Mouse (Mus musculus) lung, embryonic 15.5 days (tissue): ENCODE measurements around the gene Mgmt. TPM values are rescaled to one million over a fixed set of nuclear protein-coding genes. Genes with fewer than 3 reads are reported as not detected.

ENCODE experiments used
- ATAC-seq: fragments of 200-750 bp; cut with Nextera tagmentation; 2 replicates; pipeline ENCODE4 v1.8.0; 2017; ENCODE audit warnings: moderate number of reproducible peaks, borderline replicate concordance; ENCODE audit not compliant: low FRiP score, low TSS enrichment; ENCODE audit errors: extremely low read depth
- H3K27ac ChIP-seq: fragments of 300-500 bp; sonication (generic); 2 replicates; pipeline ENCODE4 v1.5.1; 2015; ENCODE audit warnings: moderate library complexity, mild to moderate bottlenecking, inconsistent platforms
- H3K27me3 ChIP-seq: fragments of 300-500 bp; sonication (generic); 2 replicates; pipeline ENCODE4 v1.6.1; 2015; ENCODE audit warnings: inconsistent platforms
- H3K36me3 ChIP-seq: fragments of 300-500 bp; sonication (generic); 2 replicates; pipeline ENCODE4 v1.6.1; 2015; ENCODE audit warnings: inconsistent platforms
- H3K4me1 ChIP-seq: fragments of 300-500 bp; sonication (generic); 2 replicates; pipeline ENCODE4 v1.6.1; 2015; ENCODE audit warnings: inconsistent platforms
- H3K4me2 ChIP-seq: fragments of 300-500 bp; sonication (generic); 2 replicates; pipeline ENCODE4 v1.6.1; 2015; ENCODE audit warnings: inconsistent platforms, mild to moderate bottlenecking, moderate library complexity
- H3K4me3 ChIP-seq: fragments of 300-500 bp; sonication (generic); 2 replicates; pipeline ENCODE4 v1.5.1; 2015; ENCODE audit warnings: mild to moderate bottlenecking, inconsistent platforms
- H3K9ac ChIP-seq: fragments of 300-500 bp; sonication (generic); 2 replicates; pipeline ENCODE4 v1.6.1; 2015; ENCODE audit warnings: inconsistent platforms
- H3K9me3 ChIP-seq: fragments of 300-500 bp; sonication (generic); 2 replicates; pipeline ENCODE4 v1.6.1; 2016; ENCODE audit warnings: inconsistent platforms
- WGBS: fragments of 180-500 bp; shearing (Covaris S2); methylation state at CpG from one replicate; pipeline ENCODE4 v1.1.7; 2015; 5-methylcytosine and 5-hydroxymethylcytosine counted together
- polyA plus RNA-seq: library from polyadenylated mRNA; unstranded; fragments of >200 nt; fragmentation: Nextera tagmentation; extraction: Ambion mirVana; gene quantifications from 2 replicates; pipeline ENCODE4 v1.2.1, GENCODE M21; 2015

The Mgmt gene
- polyA plus RNA-seq, 1 experiment from 2014 or later, result 5.5 TPM

GRCm38 (mm10) chr7:137037872-137038271 is 143.5 kb downstream of the Mgmt start:
- no peaks in the 10 kb centered on the region for H3K27me3 ChIP-seq
- peak; percentile 62; the same call in 1 of the 2 replicates for ATAC-seq
- H3K9me3 ChIP-seq, result no peaks in the 10 kb centered on the region
- peak overlapping the region; percentile 42 for H3K27ac ChIP-seq
- H3K4me1 ChIP-seq, result peaks cover 18% of the 10 kb centered on the region
- no peak overlapping the region for H3K9ac ChIP-seq
- WGBS, result 28% methylated on average over 5 of the region's 5 CpGs
- H3K4me3 ChIP-seq, result no peak overlapping the region
- H3K36me3 ChIP-seq, result no peaks in the 10 kb centered on the region
- H3K4me2 ChIP-seq, result no peak overlapping the region

DNA sequence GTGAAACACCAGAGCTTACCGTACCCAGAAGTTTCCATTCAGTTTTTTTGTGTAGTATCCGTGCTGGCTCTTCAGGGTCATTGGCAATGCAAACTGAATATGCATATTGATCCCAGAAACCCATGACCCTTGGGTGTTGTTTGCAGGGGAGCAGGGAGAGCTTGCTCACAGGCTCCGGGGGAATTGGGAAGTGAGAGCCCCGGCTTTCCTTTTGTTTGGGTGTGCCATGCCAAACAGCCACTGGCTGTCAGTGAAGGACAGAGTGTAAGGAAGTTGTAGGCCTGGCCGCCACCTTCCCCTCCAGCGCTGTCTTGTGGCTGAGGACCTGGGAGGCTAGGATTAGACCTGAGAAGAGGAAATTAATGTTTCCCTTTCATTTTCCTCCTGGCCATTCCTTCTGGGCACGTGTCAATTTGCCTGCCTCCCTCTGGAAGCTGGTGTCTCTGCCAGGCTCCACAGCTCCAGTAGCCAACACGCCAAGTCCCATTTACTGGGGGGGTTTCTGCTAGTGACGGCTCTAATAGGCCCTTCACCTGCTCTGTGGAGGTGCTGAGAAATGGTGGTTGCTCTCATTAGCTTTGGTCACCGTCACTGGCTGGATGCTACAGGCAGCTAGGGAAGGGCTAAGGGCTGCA is 144.0 kb downstream of the Mgmt start:
- Histone ChIP-seq H3K4me3 (no peak overlapping the region), H3K9ac (no peak overlapping the region), H3K4me1 (peaks cover 18% of the 10 kb centered on the region), H3K27me3 (no peaks in the 10 kb centered on the region), H3K9me3 (no peaks in the 10 kb centered on the region), H3K36me3 (no peaks in the 10 kb centered on the region), H3K27ac (no peak overlapping the region), H3K4me2 (no peak overlapping the region)
- WGBS, result 46% methylated on average over 10 of the region's 10 CpGs
- no peak for ATAC-seq

- 52% methylated on average over 7 of the region's 7 CpGs for WGBS
- no peaks in the 10 kb centered on the region for H3K27me3 ChIP-seq
- H3K4me3 ChIP-seq, result no peak overlapping the region
- no peak overlapping the region for H3K9ac ChIP-seq
- ATAC-seq, result no peak
- no peaks in the 10 kb centered on the region for H3K36me3 ChIP-seq
- H3K4me2 ChIP-seq, result no peak overlapping the region
- H3K27ac ChIP-seq, result no peak overlapping the region
- H3K4me1 ChIP-seq, result peaks cover 18% of the 10 kb centered on the region
- H3K9me3 ChIP-seq, result no peaks in the 10 kb centered on the region
Observed at GRCm38 (mm10) chr7:137038946-137039320, 144.5 kb downstream of the Mgmt start.

DNA sequence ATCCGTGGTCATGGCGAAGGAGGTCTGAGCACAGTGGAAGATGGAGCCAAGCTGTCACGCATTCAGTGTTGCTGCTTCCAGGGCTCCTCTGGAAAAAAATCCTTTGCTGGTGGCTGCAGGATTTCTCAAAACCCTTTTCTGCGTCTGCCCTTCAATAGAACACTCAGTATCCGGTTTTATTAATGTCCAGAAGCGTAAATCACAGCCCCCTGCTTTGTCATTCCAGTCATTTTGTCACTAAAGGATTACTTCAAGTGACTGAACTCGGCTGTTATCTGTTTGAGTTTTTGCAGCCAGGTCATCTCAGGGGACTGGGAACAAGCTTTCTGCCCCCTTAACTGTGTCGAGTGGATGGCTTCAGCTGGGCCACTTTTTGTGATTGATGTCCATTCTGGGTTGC is 146.2 kb downstream of the Mgmt start:
- Histone ChIP-seq H3K9me3 (no peaks in the 10 kb centered on the region), H3K4me1 (peaks cover 18% of the 10 kb centered on the region), H3K27me3 (no peaks in the 10 kb centered on the region), H3K36me3 (no peaks in the 10 kb centered on the region), H3K4me3 (no peak overlapping the region), H3K4me2 (no peak overlapping the region), H3K9ac (no peak overlapping the region), H3K27ac (no peak overlapping the region)
- no peak for ATAC-seq
- WGBS, result 29% methylated on average over 8 of the region's 8 CpGs

DNA sequence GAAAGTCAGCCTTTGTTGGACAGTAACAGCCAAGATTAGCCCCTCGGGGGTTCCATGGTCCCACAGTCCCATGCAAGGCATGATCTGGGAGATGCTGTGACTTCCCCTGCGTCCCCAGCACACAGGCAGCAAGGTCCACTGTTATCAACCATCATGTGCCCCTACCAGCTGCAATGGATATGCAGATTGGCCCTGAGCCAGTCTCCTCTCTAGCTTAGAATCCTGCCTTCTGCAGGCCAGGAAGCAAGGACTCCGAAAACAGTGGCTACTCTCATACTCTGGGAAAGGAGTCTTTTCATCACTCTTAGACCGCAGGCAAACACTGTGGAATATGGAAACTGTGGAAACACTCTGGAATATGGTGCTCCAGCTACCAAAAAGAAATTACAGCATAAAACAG is 152.5 kb downstream of the Mgmt start:
- Histone ChIP-seq H3K36me3 (no peaks in the 10 kb centered on the region), H3K4me3 (no peak overlapping the region), H3K27me3 (no peaks in the 10 kb centered on the region), H3K4me1 (peaks cover 11% of the 10 kb centered on the region), H3K4me2 (no peak overlapping the region), H3K27ac (no peak overlapping the region), H3K9ac (no peak overlapping the region), H3K9me3 (no peaks in the 10 kb centered on the region)
- WGBS, result 75% methylated on average over 4 of the region's 4 CpGs
- ATAC-seq, result no peak; the same call in 1 of the 2 replicates

GRCm38 (mm10) chr7:137048086-137048922 is 153.9 kb downstream of the Mgmt start:
- no peak for ATAC-seq
- Histone ChIP-seq H3K4me2 (no peak overlapping the region), H3K4me1 (peaks cover 11% of the 10 kb centered on the region), H3K36me3 (no peaks in the 10 kb centered on the region), H3K4me3 (no peak overlapping the region), H3K9ac (no peak overlapping the region), H3K27me3 (no peaks in the 10 kb centered on the region), H3K27ac (no peak overlapping the region), H3K9me3 (no peaks in the 10 kb centered on the region)
- 50% methylated on average over 8 of the region's 8 CpGs for WGBS

GRCm38 (mm10) chr7:137054343-137054742 is 159.9 kb downstream of the Mgmt start:
- no peak overlapping the region for H3K4me3 ChIP-seq
- no peak overlapping the region for H3K9ac ChIP-seq
- no peaks in the 10 kb centered on the region for H3K36me3 ChIP-seq
- no peaks in the 10 kb centered on the region for H3K9me3 ChIP-seq
- no peak overlapping the region for H3K27ac ChIP-seq
- no peak overlapping the region for H3K4me2 ChIP-seq
- no peak for ATAC-seq
- WGBS, result 68% methylated on average over 5 of the region's 5 CpGs
- no peaks in the 10 kb centered on the region for H3K4me1 ChIP-seq
- H3K27me3 ChIP-seq, result no peaks in the 10 kb centered on the region

DNA sequence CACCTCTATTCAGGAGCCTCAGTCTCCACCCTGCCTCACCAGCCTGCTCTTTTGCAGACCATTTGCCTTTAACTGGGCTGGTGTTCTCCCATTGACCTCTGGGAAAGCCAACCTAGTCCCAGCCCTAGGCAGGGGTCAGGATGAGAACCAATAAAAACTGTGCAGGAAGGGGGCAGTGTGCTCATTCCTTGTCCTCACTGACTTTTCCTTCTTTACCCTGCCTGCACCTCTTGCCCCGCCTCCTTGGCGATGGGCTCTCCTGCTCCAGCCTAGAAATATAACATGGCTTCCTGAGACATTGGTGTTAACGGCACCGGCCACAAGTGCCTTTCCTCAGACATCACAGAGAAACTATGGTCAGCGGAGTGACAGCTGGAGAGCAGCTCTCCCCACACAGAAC is 161.7 kb downstream of the Mgmt start:
- Histone ChIP-seq H3K36me3 (no peaks in the 10 kb centered on the region), H3K27me3 (no peaks in the 10 kb centered on the region), H3K27ac (no peak overlapping the region), H3K4me2 (no peak overlapping the region), H3K9ac (no peak overlapping the region), H3K4me1 (no peaks in the 10 kb centered on the region), H3K9me3 (no peaks in the 10 kb centered on the region), H3K4me3 (no peak overlapping the region)
- 36% methylated on average over 5 of the region's 5 CpGs for WGBS
- ATAC-seq, result no peak

GRCm38 (mm10) chr7:137060488-137060887 is 166.1 kb downstream of the Mgmt start:
- Histone ChIP-seq H3K9ac (no peak overlapping the region), H3K4me2 (no peak overlapping the region), H3K4me3 (no peak overlapping the region), H3K9me3 (no peaks in the 10 kb centered on the region), H3K4me1 (no peaks in the 10 kb centered on the region), H3K36me3 (no peaks in the 10 kb centered on the region), H3K27ac (no peak overlapping the region), H3K27me3 (no peaks in the 10 kb centered on the region)
- WGBS, result 35% methylated on average over 3 of the region's 3 CpGs
- no peak for ATAC-seq

- Histone ChIP-seq H3K27ac (no peak overlapping the region), H3K27me3 (no peaks in the 10 kb centered on the region), H3K36me3 (no peaks in the 10 kb centered on the region), H3K4me3 (no peak overlapping the region), H3K4me2 (no peak overlapping the region), H3K9me3 (no peaks in the 10 kb centered on the region), H3K4me1 (no peaks in the 10 kb centered on the region), H3K9ac (no peak overlapping the region)
- no peak for ATAC-seq
- WGBS, result 94% methylated on average over 6 of the region's 6 CpGs
Observed at GRCm38 (mm10) chr7:137061109-137061508, 166.7 kb downstream of the Mgmt start.

DNA sequence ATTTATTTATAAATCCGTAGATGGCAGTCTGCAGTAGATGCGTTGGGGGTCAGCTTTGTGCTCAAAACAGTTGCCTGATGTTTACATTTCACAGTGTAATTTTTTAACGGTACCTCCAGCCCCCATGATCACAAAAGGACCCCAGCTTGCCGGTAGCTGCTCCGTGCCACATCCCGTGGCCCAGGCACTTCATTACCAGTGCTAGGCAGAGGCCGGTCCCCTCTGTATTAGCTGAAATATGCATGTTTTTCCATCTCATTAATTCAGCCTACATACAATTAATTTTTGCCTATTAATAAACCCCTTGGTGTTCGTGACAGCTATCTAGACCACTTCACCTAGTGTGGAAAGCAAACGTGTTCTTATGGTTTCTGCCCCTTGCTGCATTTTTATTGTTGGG is 169.8 kb downstream of the Mgmt start:
- WGBS, result 62% methylated on average over 9 of the region's 9 CpGs
- no peak for ATAC-seq
- no peaks in the 10 kb centered on the region for H3K9me3 ChIP-seq
- H3K4me3 ChIP-seq, result no peak overlapping the region
- no peak overlapping the region for H3K27ac ChIP-seq
- no peak overlapping the region for H3K9ac ChIP-seq
- no peaks in the 10 kb centered on the region for H3K36me3 ChIP-seq
- H3K4me2 ChIP-seq, result no peak overlapping the region
- H3K4me1 ChIP-seq, result no peaks in the 10 kb centered on the region
- no peaks in the 10 kb centered on the region for H3K27me3 ChIP-seq

GRCm38 (mm10) chr7:137065408-137065807 is 171.0 kb downstream of the Mgmt start:
- no peaks in the 10 kb centered on the region for H3K36me3 ChIP-seq
- WGBS, result 65% methylated on average over 5 of the region's 5 CpGs
- no peak for ATAC-seq
- H3K9me3 ChIP-seq, result no peaks in the 10 kb centered on the region
- H3K9ac ChIP-seq, result no peak overlapping the region
- H3K4me1 ChIP-seq, result no peaks in the 10 kb centered on the region
- H3K4me3 ChIP-seq, result no peak overlapping the region
- H3K27ac ChIP-seq, result no peak overlapping the region
- no peak overlapping the region for H3K4me2 ChIP-seq
- no peaks in the 10 kb centered on the region for H3K27me3 ChIP-seq
